Mouse (Mus musculus) left cerebral cortex, adult 11 months (tissue): ENCODE measurements around the gene Ispd.
A peak's percentile ranks its signal among the peaks of the same experiment; 100 is the strongest.

Experiments used
- DNase-seq: peaks from one replicate; pipeline ENCODE4 v3.0.0; 2022; ENCODE audit warnings: low spot score

The Ispd gene

GRCm38 (mm10) chr12:36566974-36567373 lies 185.7 kb downstream of the Ispd start:
- no peak for DNase-seq

GRCm38 (mm10) chr12:36570414-36571095 lies 189.3 kb downstream of the Ispd start:
- DNase-seq = no peak

- DNase-seq = no peak
These were observed 203.6 kb downstream of the Ispd start for GRCm38 (mm10) chr12:36584828-36585227.

GRCm38 (mm10) chr12:36597539-36598250 lies 216.4 kb downstream of the Ispd start:
- no peak for DNase-seq

GRCm38 (mm10) chr12:36621960-36622736 lies 240.9 kb downstream of the Ispd start:
- DNase-seq = no peak

GRCm38 (mm10) chr12:36627204-36627603 lies 246.0 kb downstream of the Ispd start:
- no peak for DNase-seq

GRCm38 (mm10) chr12:36632427-36632826 lies 251.2 kb downstream of the Ispd start:
- no peak for DNase-seq

GRCm38 (mm10) chr12:36647514-36647913 lies 266.3 kb downstream of the Ispd start:
- no peak for DNase-seq

GRCm38 (mm10) chr12:36662496-36662895 lies 281.2 kb downstream of the Ispd start:
- no peak for DNase-seq

GRCm38 (mm10) chr12:36664783-36665182 lies 283.5 kb downstream of the Ispd start:
- DNase-seq = no peak

- no peak for DNase-seq
These were observed 285.5 kb downstream of the Ispd start for GRCm38 (mm10) chr12:36666771-36667170.

GRCm38 (mm10) chr12:36670164-36670908 lies 289.1 kb downstream of the Ispd start:
- no peak for DNase-seq

- DNase-seq = peak; percentile 5
These were observed 289.8 kb downstream of the Ispd start for GRCm38 (mm10) chr12:36670915-36671579.

GRCm38 (mm10) chr12:36674481-36674880 lies 293.2 kb downstream of the Ispd start:
- no peak for DNase-seq

- DNase-seq = no peak
These were observed 297.0 kb downstream of the Ispd start for GRCm38 (mm10) chr12:36678220-36678619.

GRCm38 (mm10) chr12:36680883-36681505 lies 299.7 kb downstream of the Ispd start:
- DNase-seq = no peak

- no peak for DNase-seq
These were observed 300.5 kb downstream of the Ispd start for GRCm38 (mm10) chr12:36681779-36682178.

GRCm38 (mm10) chr12:36694072-36694471 lies 312.8 kb downstream of the Ispd start:
- DNase-seq = no peak

- no peak for DNase-seq
These were observed 323.1 kb downstream of the Ispd start for GRCm38 (mm10) chr12:36704380-36704779.

GRCm38 (mm10) chr12:36708810-36709209 lies 327.6 kb downstream of the Ispd start:
- no peak for DNase-seq
